Mouse (Mus musculus): Measurements from ENCODE around the gene Atg2a.
"Not testable (repeated sequence)": the region's sequence is repeated elsewhere in the genome, so short reads cannot be mapped to it uniquely, and the experiment has no call there.

The Atg2a gene

DNA sequence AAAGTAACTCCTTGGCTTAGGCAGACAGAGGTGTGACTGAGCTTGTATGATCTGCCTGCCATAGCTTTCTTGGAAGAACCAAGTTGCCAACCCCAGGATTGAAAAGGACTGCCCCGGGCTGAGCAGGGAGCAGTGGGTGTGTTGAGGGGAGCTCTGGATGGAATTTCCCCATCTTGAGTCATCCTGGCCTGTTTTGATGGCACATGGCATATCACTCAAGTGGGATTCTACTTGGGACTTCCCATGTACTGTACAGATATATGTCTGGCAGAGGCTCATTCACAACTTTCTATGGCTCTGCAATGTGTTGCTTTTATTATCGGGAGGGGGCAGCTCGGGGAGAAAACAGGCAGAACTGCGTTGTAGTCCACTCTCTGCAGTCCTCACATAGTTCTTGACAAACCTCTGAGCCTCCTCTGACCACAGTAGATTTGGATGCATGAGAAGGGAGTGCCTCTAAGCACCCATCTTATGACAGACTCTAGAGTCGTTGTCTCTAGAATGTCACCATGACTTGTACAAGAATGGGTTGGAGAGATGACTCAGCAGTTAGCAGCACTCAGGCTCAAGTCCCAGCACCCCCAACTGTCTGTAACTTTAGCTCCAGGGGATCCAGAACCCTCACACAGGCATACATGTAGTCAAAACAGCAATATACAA, 55.2 kb downstream of the Atg2a start:
- no peak for DNase-seq (ENCODE audit: low spot score)

GRCm38 (mm10) chr19:6297641-6298040, 56.2 kb downstream of the Atg2a start:
- DNase-seq (ENCODE audit: low spot score): peak; percentile 46

DNA sequence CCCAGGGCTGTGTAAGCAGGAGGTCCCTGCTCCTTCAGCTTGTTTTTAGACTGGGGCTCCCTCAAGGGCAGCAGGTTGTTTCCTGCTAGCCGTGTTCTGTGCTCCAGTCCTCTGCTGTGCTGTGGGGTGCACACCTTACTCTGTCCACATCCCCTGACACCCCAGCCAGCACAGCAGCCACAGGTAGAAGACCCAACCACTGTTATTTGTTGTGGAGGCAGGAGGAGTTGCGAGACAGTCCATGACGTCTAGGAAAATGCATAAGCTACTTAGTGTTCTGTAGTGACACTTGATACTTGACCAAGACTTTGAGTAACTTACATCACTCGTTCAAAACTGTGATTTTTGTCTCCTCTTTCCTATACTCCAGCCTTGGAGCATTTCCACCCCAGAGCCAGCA, 57.5 kb downstream of the Atg2a start:
- no peak for DNase-seq (ENCODE audit: low spot score)

GRCm38 (mm10) chr19:6299450-6300267, 58.2 kb downstream of the Atg2a start:
- no peak for DNase-seq (ENCODE audit: low spot score)

- no peak for DNase-seq (ENCODE audit: low spot score)
Measured at GRCm38 (mm10) chr19:6300402-6300841, 59.0 kb downstream of the Atg2a start.

GRCm38 (mm10) chr19:6302114-6302513, 60.6 kb downstream of the Atg2a start:
- no peak for DNase-seq (ENCODE audit: low spot score)

DNA sequence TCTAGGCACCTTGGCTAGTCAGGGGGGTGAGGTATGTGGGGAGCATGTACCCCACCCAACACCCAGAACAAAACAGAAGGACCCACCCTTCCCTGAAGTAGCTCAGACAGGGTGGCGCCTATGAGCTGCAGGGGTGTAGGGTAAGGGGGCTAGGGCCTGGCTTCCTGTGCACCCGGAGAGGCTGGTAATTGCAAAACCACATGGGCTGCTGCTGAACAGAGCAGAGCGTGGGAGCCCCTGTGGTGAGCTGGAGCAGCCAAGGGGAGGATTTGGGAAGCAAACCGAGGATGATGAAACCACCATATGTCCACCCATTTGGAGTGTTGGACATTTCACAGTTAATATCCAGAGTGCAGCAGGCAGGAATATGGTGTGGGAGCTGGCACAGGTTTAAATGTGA, 61.1 kb downstream of the Atg2a start:
- DNase-seq (ENCODE audit: low spot score): no peak

- DNase-seq (ENCODE audit: low spot score): peak; percentile 69
Measured at GRCm38 (mm10) chr19:6303831-6304230, 62.4 kb downstream of the Atg2a start.

DNA sequence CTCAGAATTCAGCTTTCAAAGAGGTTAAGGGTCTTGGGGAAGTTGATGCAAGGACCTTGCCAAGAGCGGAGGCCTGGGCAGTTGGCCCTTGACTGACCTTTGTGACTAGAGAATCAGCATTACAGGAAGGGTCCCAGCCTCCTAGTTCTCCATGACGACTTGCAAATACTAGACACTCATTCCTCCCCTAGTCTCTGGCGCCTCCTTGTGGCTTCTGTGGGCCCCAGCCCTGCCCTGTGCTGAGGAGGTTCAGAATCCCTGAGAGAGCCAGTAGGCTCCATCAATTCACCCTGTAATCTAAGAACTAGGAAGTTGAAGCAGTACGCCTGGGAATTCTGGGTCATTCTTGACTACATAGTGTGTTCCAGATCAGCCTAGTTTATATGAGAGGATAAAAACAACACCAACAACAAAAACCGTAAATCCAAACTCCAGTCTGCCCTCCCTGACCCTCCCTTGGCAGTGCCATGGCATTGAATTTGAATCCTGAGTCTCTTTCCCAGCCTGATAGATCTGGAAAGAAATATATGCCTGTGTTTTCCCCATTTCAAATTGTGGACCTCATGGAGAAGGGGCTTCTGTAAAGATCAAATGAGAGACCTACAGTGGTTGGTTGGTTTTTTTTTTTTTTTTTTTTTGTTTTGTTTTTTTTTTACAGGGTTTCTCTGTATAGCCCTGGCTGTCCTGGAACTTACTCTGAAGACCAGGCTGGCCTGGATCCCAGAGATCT, 63.5 kb downstream of the Atg2a start:
- peak; percentile 97 for DNase-seq (ENCODE audit: low spot score)

DNA sequence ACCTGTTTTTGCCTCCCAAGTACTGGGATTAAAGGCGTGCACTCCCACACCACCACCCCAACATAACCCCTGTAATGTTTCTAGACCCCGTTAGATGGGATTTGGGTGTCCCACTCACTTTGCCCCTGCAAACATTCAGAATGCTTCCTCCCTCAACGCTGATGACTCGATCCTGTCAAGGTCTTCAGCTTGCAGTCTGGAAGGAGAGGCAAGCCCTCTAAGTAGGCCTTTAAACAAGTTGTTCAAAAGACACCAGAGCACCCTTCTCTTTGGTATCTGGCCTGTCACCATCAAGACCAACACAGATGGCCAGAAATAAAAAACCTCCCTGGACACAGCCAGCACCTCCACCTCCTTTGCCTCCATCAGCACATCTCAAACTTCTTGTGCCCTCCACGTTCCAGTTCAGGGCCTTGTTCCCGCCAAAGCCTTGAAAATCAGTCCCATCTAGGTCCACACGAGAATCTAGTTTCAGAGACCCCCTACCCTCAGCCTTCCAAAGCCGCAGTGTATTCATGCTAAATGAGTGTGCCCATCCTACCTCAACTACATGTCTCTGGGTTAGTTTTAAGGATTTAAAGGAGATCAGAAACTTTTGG, 64.1 kb downstream of the Atg2a start:
- no peak for DNase-seq (ENCODE audit: low spot score)

GRCm38 (mm10) chr19:6306137-6306551, 64.7 kb downstream of the Atg2a start, which contains the start of gene Cdc42bpg:
Gene Cdc42bpg, plus strand, starts transcription at chr19:6306456.
- DNase-seq (ENCODE audit: low spot score): no peak

GRCm38 (mm10) chr19:6306586-6306985, 65.1 kb downstream of the Atg2a start:
- no peak for DNase-seq (ENCODE audit: low spot score)

- no peak for DNase-seq (ENCODE audit: low spot score)
Measured at GRCm38 (mm10) chr19:6307733-6308531, 66.5 kb downstream of the Atg2a start.

GRCm38 (mm10) chr19:6310181-6310580, 68.7 kb downstream of the Atg2a start:
- DNase-seq (ENCODE audit: low spot score): no peak

GRCm38 (mm10) chr19:6311783-6312182, 70.3 kb downstream of the Atg2a start:
- not testable (repeated sequence) for DNase-seq (ENCODE audit: low spot score)

Measured in adipocyte (in vitro differentiated cells).